Mouse (Mus musculus) adrenal gland, postnatal 36 days (tissue): ENCODE results near the gene Fgd5. TPM values are rescaled to one million over a fixed set of nuclear protein-coding genes. Genes with fewer than 3 reads are reported as not detected.

ENCODE experiments used
- DNase-seq, 2 experiments: peaks; one replicate each; pipeline ENCODE4 v3.0.0; 2021; ENCODE audit warnings: mixed read lengths in 1 of 2
- total RNA-seq, 2 experiments: library from RNA; stranded (reverse); gene quantifications; 2 replicates each; pipeline ENCODE4 v1.2.3; 2021

The Fgd5 gene
- total RNA-seq, 2 experiments from 2014 or later, result 11.4 to 21.4 TPM

DNA sequence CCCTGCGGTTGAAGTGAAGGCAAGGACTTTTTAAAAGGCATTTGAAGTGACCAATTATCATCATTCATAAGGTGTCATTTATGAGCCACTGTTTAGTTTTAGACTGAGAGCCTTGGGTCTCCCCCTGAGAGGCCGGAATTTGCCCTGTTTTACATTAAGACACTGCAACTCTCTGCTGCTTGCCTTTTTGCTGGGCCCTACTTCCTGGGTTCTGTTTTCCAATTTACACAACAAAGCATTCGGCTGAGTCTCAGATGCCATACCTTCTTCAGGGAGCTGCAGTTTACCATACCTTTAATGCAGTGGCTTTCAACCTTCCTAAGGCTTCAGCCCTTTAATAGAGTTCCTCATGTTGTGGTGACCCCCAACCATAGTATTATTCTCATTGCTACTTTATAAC is 26.1 kb downstream of the Fgd5 start:
- no peak for DNase-seq

DNA sequence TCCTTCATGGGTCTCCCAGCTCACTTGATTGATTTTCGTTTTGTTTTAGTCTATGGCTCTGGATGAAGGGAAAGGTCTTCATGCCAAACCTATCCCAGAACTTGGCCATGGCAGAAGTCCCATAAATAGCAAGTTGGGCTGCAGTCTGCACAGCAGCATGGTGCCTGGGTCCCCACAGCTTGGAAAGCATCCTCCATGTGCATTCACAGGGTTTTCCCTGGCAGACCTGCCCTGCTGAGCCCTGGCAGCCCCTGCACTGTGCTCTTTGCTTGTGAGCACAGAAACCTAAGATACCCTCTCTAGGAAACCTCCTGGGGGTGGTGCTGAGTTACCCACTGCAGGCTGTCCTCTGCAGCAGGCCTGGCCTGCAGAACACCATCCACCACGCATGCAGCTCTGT is 32.2 kb downstream of the Fgd5 start:
- no peak for DNase-seq

DNA sequence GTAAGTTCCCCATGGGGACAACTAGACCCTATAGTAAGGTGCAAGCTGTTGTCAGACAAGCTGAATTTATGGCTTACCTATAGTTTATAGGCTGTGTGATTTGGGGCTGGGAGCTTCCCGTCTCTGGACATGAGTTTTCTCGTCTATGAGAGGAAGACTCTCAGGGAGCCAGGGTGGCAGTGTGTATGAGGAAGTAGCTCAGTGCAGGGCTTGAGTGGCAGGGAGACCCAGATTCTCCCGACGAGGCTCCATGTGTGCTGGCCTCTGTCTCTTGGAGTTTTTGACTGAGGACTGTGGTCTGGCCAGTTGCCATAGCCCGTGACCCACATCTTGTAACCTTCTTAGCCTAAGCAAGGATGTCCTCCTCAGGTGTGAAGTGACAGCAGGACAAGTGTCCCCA is 33.7 kb downstream of the Fgd5 start:
- DNase-seq, result no peak

DNA sequence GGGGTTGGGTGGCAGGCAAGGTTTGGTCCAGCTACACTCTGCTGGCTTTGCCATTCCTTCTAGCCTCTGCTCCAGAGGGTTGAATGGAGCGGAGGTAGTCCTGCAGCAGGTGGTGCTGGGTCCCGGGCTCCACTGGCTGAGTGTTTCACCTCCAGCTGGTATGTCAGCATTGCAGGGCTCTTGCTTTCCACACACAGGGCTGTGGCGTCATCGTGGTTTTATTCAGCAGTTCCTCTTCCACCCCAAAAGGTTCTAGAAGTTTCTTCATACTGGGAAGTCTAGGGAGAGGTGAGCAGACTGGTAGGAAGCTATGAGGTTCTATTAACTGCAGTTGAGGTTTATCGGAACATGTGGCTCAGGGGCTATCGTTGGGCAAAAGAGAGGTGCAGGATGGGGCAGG is 34.4 kb downstream of the Fgd5 start:
- no peak for DNase-seq

DNA sequence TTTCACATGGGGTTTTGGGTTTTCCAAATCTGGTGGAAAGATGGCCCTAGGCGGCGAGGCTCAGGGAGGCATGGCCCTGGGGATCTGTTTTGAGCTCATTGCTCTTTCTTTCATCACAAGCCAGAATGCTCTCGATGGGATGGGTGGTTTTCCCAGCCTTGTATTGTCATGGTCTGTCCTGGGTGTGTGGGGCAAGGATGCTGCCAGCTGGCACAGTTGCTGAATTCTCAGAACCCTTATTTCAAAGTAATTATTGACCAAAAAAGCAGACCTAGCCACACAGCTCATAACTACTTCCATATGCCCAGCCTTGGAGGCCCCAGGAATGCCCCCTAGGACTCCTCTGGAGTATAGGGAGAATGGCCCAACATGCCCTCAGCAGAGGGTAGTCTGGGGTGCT is 34.9 kb downstream of the Fgd5 start:
- no peak for DNase-seq

DNA sequence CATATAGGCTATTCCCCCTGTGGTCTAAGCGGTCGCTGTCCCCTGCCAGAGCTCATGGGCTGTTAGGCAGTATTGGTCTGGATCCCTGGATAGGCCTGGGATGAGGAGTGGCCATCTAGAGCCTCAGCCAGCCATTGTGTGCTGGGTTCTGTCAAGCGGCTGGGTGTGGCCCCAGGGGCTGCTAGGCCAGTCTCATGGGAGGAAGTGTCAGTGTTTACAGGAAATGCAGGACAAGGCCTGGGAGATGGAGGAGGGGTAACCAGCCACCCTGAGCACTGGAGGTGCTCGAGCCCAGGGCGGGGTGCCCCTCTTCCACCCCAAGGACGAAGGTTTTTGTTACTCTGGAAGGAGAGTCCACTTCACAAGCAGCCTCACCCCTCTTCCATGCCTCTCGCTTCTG is 36.3 kb downstream of the Fgd5 start:
- DNase-seq, result peak; percentile 55 to 61

DNA sequence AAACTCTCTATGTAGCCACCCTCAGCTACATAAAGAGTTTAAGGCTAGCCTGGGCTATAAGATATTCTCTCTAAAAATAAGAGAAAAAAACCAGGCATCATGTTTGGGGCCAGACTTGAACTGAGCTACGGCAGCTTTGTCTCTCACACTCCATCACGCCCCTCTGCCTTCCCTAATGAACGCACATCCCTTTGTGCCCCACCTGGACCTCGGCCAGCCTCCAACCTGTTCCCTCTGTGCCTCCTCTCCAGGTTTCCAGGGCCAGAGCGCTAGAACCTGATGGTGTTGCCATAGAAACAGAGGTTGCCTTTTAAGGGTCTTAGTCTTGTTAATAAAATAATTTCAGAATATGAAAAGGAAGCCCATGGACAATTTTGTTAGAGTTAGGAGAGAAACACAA is 37.2 kb downstream of the Fgd5 start:
- no peak for DNase-seq

DNA sequence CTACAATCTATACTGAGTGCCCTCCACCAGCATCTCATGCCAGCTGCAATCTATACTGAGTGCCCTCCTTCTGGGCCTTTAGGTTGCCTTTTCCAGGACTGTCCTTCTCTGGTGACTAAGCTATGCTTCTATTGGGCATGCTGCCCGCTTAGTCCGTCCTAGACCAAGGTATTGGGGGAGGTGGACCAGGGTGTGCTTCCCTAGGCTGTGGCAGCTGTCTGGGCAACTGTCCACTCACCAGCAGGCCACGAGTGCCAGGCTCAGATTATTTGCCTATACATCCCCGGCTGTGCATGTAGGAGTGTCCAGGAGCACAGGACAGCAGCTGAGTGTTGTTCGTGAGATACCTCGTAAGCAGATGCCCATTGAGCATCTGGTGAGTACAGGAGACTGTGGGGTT is 38.1 kb downstream of the Fgd5 start:
- no peak for DNase-seq

DNA sequence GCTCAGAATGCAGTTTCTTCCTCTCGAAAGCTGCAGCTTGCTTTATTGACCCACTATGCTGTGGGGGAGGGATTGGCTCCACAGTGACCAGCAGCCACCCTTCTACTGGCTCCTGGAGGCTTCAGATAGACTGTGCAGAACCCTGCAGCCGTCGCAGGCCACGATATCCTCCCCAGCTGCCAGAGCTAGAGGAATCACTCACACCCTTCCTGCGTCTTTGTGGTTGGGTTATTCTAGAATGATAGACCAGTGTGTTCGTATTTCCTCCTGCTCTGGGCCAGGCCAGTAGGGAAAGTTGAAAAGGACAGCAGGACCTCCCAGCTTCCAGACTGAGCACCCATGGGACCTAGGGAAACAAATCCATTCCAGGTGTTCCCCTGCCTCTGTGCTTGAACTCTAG is 39.7 kb downstream of the Fgd5 start:
- DNase-seq, result peak in 1 of 2 experiments; percentile 28

DNA sequence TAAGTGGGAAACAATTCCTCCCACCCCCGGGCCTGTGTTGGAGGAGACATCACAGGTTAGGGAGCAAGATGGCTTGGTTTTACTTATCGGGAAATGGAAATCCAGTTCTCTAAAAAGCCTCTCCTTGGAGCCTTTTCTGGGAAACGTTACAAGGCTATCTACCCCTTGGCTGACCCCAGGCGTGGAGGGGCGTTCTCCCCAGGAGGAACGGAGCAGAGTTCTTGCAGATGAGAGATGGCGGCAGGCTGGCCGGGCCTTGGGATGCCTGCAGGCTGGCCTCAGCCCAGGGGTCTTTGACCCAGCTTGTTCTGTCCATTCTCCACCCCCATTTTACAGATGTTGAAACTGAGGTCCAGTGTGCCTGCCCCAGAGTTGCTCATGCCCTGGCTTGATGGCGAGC is 42.4 kb downstream of the Fgd5 start:
- no peak for DNase-seq

DNA sequence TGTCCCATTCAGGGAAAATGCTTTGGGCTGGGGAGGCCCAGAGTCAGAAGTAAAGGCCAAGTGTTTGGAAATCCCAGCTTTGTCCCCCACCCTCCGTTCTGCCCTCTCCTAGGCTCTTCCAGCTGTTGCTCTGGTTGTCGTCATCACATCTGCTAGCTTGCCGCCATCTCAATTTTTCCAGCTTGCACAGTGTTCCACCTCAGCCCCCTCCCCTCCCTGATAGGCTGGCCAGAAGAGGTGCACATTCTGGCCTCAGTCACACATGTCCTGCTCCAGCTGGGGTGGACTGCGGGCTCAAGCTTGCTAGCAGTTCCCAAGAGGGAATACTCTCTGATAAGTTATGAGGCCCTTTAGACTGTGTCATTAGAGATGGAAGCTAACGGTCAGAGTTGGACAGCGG is 42.8 kb downstream of the Fgd5 start:
- DNase-seq, result no peak

DNA sequence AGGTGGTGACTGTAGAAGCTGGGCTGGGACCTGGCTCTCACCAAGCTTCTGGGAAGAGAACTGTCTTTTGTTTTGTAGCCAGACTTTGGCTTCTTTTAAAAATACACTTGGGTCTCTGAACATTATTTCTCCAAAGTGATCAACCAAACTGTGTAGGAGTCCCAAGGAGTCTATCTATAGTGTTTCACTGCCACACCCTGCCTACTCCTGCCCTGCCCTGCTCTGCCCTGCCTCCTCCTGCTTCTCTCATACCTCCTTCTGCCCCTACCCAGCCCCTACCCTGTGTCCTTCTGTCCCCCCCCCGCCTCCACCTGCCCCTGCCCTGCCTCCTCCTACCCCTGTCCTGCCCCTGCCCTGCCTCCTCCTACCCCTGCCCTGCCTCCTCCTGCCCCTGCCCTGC is 46.6 kb downstream of the Fgd5 start:
- no peak for DNase-seq

DNA sequence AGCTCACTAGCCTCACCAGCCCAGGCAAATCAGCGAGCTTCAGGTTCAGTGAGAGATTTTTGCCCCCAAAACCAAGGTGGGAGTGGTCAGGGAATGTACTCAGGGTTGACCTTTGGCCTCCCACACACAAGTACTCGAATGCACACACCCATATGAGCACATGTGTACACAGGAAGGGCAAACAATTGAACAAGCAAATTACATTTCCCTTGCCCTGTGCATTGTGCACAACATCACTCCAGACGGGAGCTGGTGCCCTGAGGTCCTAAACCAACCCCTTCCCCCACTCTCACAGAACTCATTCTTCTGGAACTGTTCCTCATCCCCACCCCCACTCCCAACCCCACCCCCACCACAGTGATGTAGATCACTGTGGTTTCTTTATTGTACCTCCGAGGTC is 48.7 kb downstream of the Fgd5 start:
- DNase-seq, result no peak

DNA sequence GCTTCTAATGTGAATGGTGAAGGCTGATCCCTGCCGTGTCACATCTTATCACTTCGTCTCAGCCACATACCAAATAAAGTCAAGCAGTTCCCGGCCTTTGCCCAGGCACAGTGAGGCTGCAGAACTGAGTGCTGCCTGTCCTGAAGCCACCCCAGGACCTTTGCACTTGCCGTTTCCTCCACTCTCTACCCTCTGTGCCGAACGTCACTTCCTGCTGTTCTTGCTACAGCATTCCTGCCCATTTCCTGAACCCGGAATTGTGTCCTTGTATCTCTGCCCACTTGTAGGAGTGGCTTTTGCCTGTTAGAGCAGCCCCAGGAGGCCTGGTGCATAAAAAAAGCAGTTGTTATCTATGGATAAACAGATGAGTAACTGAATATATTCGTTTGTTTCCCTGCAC is 52.0 kb downstream of the Fgd5 start:
- DNase-seq, result peak; percentile 13 to 26

DNA sequence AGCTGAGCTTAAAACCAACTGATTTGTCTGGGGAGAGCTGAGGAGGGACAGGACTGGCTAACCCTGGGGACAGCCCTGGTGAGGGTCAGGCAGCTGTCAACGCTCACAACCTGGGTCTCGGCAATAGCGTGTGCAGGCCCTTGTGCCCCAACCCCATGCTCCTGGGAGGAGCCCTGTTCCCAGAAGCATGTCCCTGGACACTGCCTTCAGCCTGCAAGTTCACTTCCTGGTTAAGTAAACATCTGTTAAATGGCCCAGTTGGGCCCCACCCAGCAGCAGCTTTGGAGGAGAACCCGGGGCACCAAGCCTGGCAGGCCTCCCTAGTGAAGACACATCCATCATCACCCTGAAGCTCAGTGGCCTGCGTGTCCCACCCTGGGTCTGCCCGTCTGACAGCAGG is 56.0 kb downstream of the Fgd5 start:
- peak; percentile 42 to 54 for DNase-seq

DNA sequence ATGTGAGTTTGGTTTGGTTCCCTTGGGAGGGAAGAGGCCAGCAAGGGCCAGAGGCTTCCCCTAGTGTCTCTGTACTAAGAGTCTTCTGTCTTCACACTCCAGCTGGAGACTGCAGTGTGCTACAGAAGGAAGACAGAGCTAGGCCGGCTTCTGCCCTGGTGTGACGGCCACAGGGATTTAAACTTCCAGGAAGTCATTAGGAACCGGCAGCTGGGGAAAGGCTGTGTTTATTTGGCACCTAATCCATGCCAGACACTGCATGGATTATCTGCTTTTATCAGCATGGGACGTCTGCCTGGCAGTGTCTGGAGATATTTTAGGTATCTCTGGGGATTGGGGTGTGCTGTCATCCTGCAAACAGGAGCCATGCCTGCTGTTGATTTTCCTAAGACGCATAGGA is 57.7 kb downstream of the Fgd5 start:
- DNase-seq, result no peak

DNA sequence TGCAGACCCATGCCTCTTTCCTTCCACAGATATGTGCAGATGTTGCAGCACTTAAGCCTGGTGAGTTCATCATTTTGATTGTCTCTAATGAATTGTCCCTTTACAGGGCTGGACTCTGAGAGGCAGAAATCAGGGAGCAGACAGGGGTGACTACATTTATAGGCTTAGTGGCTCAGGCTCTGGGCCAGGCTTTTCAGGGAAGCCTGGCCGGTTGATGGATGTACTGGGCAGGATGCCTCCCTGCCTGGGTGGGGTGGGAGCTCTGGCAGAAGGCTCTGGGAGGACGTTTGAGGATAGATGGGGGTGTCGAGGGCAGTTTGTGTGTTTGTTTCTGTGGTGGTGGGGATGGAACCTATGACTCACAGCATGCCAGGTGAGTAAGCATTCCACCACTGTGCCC is 59.5 kb downstream of the Fgd5 start:
- peak; percentile 55 to 68 for DNase-seq

DNA sequence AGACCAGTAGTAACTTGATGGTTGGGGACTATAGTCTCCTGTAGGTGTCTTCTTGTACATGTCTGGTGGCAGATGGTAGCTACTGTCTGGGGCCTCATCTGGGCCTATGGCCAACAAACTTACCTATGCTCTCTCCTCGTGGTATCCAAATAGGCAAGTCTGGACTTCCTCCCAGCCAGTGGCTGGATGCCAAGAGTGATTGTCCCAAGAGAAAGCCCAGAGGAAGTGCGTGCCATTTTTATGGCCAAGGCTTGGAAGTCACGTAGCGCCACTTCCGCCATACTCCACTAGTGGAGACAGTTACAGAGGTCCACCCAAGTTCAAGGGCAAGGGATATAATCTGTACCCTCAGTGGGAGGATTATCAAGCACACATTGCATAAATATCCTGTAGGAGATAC is 62.6 kb downstream of the Fgd5 start:
- DNase-seq, result peak; percentile 65 to 66

DNA sequence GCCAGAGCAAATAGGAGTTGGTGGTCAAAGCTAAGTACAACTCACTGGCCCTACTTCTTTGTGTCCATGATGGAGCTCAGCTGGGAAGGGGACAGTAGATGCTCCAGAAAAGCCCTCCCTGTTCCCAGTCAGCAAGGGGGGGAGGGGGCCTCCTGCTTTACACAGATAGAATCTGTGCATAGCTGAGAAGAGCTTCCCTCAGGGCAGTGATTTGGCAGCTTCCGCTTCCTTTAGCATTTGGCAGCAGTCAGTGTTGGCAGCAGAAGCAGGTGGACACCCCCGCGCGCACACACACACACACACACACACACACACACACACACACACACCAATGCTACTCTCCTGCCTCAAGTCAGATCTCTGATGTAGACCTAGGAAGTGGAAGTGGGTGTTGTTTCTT is 63.4 kb downstream of the Fgd5 start:
- peak; percentile 44 to 74 for DNase-seq

DNA sequence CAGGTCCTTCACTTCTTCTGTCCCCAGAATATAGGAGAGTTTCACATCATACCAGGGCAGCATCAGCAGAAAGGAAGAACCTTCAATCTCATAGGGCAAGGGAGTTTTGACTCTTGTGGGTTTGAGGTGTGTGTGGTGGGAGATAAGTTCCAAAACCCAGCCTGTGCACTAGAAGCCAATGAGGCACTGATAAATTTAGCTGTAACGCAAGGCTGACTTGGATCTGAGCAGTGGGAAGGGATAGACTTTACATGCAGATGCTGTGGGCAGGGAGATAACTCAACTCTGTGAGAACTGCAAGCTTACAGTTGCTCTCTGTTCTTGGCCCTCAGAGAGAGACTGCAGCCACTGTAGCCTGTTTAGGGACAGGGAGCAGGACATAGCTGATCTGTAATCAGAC is 64.2 kb downstream of the Fgd5 start:
- no peak for DNase-seq

DNA sequence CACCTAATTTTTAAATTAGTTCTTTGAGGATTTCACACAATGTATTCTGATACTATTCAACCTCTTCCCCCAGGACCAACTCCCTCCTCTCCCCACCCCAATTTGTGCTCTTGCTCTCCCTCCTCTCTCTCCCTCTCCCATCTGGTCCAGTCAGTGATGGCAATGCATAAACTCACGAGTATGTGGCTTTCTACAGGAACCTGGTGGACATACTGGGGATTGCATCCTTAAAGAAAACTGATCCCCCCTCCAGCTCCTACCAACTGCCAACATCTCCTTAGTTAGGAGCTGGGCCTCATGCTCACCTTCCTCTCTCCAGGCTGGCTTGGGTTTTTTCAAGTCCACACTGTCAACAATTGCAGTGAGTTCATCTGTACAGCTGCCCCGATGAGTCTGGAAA is 79.1 kb downstream of the Fgd5 start:
- no peak for DNase-seq

DNA sequence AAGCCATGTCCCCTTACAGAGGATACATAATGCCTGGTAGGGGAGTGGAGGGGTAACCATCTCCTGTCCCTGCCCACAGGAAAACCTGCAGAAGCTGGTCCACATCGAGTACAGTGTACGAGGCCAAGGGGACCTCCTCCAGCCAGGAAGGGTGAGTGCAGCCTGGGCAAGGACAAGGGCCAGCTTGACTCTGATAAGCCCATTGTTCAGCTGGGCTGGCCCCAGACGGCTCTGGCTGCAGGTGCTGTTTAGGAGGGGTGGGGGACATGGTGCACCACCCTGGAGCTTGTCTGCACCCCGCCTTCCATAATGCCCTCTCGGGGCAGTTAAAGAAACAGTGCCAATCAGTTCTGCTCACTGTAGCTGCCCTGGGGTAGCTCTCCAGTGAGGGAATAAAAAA is 83.0 kb downstream of the Fgd5 start:
- no peak for DNase-seq

DNA sequence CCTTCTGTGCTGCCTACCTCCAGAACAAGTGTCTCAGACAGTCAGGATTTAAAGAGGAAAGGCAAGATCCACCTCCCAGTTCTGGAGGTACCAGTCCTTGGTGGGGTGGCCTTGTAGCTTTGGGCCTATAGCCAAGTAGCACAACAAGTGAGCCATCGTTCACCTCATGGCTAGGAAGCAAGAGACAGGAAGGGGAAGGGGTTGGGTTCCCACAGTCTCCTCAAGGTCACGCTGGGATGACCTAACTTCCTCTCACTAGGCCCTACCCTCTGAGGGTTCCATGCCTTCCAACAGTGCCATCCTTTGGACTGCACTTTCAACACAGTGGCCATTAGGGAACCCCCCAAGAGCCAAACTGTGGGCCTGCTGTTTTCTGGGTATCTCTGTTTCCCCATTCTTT is 84.8 kb downstream of the Fgd5 start:
- peak; percentile 40 to 55 for DNase-seq

DNA sequence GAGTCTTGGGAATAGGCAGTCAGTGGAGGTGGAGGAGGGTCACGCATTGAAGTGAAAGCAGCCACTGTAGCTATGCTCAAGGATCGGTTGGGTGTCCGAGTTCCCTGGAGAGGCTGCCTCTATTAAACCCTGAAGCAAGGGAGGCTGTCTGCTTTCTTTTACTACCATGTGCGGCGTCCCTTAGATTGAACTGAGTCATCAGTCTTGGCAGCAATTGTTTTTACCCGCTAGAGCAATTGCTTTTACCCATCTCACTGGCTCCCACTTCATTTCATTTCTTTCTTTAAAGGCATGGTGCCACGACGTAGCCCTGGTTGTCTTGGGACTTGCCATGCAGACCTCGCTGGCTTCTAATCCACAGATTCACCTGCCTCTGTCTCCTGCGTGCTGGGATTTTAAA is 85.4 kb downstream of the Fgd5 start:
- peak; percentile 16 to 36 for DNase-seq

DNA sequence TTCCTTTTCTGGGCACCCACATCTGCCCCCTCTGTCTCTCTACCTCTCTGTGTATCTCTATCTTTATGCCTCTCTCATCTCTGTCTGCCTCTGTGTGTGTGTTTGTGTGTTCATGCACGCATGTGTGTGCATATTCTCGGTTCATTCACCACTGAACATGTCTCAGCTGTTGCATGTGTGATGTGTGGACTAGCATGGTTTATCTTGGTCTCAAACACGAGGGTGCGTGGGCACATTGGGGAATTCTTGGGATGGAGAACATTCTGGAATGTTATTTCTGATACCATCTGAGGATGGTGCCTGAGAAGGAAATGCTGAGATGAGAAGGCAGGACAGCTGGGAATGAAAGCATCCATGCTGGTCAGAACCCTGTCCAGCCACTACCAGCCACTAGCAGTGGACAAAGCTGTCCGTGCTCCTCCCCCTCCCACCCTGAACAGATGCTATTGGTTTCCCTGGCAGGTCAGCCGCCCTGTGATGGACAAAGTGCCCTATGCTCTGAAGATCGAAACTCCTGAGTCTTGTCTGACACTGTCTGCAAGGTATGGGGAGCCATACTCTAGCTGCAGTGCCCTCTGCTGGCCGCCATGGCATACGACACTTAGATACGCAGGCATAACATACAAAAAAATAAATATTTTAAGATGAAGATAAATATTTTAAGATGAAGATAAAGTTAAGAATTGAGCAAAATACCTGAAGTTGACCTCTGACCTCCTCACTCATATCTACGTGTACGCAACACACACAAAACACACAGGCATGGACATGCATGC is 87.2 kb downstream of the Fgd5 start:
- DNase-seq, result peak; percentile 67 to 73
